Comparison of ENCODE assay signal across 31 mouse cellular contexts in genomic region chr6:148073599-148073998, GRCm38 (mm10). TPM values are rescaled to one million over a fixed set of nuclear protein-coding genes. Genes with fewer than 3 reads are reported as not detected.
A peak's percentile ranks its signal among the peaks of the same experiment; 100 is the strongest.
DNase-seq lines count a peak whose midpoint lies in the region; ATAC-seq lines count a peak whose summit lies in the region.
"Had no signal": no experiment of that assay in that cellular context is flagged by ENCODE, and none has a peak within 500 bp of the region (broad histone marks: within the 10 kb centered on the region; RNA-seq: fewer than 3 reads in every experiment).

No protein-coding gene starts in this region.

- H3K36me3 ChIP-seq in heart, embryonic 10.5 days = no peaks in the 10 kb centered on the region
- no peaks in the 10 kb centered on the region for H3K36me3 ChIP-seq in heart, embryonic 12.5 days
- H3K36me3 ChIP-seq: embryonic facial prominence, embryonic 10.5 days; embryonic facial prominence, embryonic 13.5 days; forebrain, embryonic 10.5 days; G1E; heart, embryonic 13.5 days had no signal

- peak; percentile 85 for ATAC-seq in frontal cortex, adult (ENCODE audit: low TSS enrichment)
- ATAC-seq in heart, embryonic 12.5 days (ENCODE audit: insufficient number of reproducible peaks, low FRiP score) = no peak
- ATAC-seq: forebrain, embryonic 13.5 days; forebrain, embryonic 16.5 days; hindbrain, postnatal 0 days; inflammation-experienced regulatory T-cells, adult 6 months had no signal

- no peak overlapping the region for H3K4me2 ChIP-seq in heart, embryonic 12.5 days
- H3K4me2 ChIP-seq: embryonic facial prominence, embryonic 13.5 days; forebrain, embryonic 13.5 days; heart, embryonic 13.5 days; hindbrain, embryonic 14.5 days had no signal

- H3K27ac ChIP-seq in heart, embryonic 10.5 days = no peak overlapping the region
- H3K27ac ChIP-seq in heart, embryonic 12.5 days (ENCODE audit: poor library complexity, severe bottlenecking) = no peak overlapping the region
- H3K27ac ChIP-seq: embryonic facial prominence, embryonic 10.5 days; embryonic facial prominence, embryonic 13.5 days; forebrain, embryonic 10.5 days; forebrain, embryonic 13.5 days; heart, adult 2 months; heart, embryonic 13.5 days; hindbrain, embryonic 14.5 days; hindbrain, postnatal 0 days had no signal

- DNase-seq in frontal cortex, postnatal 10 days (ENCODE audit: low spot score in 2 of 2) = no peak
- peak; percentile 58 for DNase-seq in heart, embryonic 10.5 days (ENCODE audit: low spot score)
- peak; percentile 37 to 42 for DNase-seq in right cerebral cortex, adult 2 months (ENCODE audit: low spot score in 2 of 2)
- DNase-seq in right cerebral cortex, postnatal 14 days = no peak
- peak; percentile 31 for DNase-seq in telencephalon, adult 2 months (ENCODE audit: low read depth, low spot score)
- DNase-seq in MN1 (ENCODE audit: low spot score) = no peak
- DNase-seq: adrenal gland, adult 2 months; adrenal gland, postnatal 14 days; B cell, adult 2 months; cerebellum, adult 18-20 months; cerebellum, adult 9-10 months; cerebellum, postnatal 14 days; gastrocnemius, postnatal 25 days; heart, adult 2 months; heart, postnatal 4 days; kidney, adult 11 months; kidney, adult 9 months had no signal

- no peak overlapping the region for H3K4me3 ChIP-seq in heart, embryonic 10.5 days
- no peak overlapping the region for H3K4me3 ChIP-seq in heart, embryonic 12.5 days
- H3K4me3 ChIP-seq: embryonic facial prominence, embryonic 10.5 days; embryonic facial prominence, embryonic 13.5 days; erythroblast, embryonic 14.5 days; forebrain, embryonic 10.5 days; forebrain, embryonic 13.5 days; heart, adult 2 months; heart, embryonic 13.5 days had no signal

- no peaks in the 10 kb centered on the region for H3K4me1 ChIP-seq in heart, embryonic 10.5 days
- H3K4me1 ChIP-seq in heart, embryonic 12.5 days (replicated peaks) = no peaks in the 10 kb centered on the region
- H3K4me1 ChIP-seq: embryonic facial prominence, embryonic 10.5 days; embryonic facial prominence, embryonic 13.5 days; forebrain, embryonic 10.5 days; forebrain, embryonic 13.5 days; heart, embryonic 13.5 days had no signal

- no peaks in the 10 kb centered on the region for H3K9me3 ChIP-seq in heart, embryonic 10.5 days
- H3K9me3 ChIP-seq in heart, embryonic 12.5 days (replicated peaks) = no peaks in the 10 kb centered on the region
- H3K9me3 ChIP-seq: embryonic facial prominence, embryonic 10.5 days; embryonic facial prominence, embryonic 13.5 days; forebrain, embryonic 10.5 days; forebrain, embryonic 13.5 days; G1E; heart, embryonic 13.5 days had no signal

- 74% methylated on average over 3 of the region's 3 CpGs for WGBS in heart, embryonic 10.5 days
- WGBS in heart, embryonic 12.5 days = 68% methylated on average over 3 of the region's 3 CpGs

- no peaks in the 10 kb centered on the region for H3K27me3 ChIP-seq in heart, embryonic 10.5 days (ENCODE audit: insufficient read depth, poor library complexity, severe bottlenecking)
- no peaks in the 10 kb centered on the region for H3K27me3 ChIP-seq in heart, embryonic 12.5 days (replicated peaks)
- H3K27me3 ChIP-seq: CH12.LX; embryonic facial prominence, embryonic 13.5 days; forebrain, embryonic 13.5 days; heart, embryonic 13.5 days had no signal

- H3K9ac ChIP-seq in heart, embryonic 12.5 days = no peak overlapping the region
- H3K9ac ChIP-seq: embryonic facial prominence, embryonic 13.5 days; forebrain, embryonic 13.5 days; heart, embryonic 13.5 days; hindbrain, embryonic 14.5 days had no signal

RNA-seq across cellular contexts. Expression of gene Far2, which starts 26.5 kb away (rescaled TPM):
- polyA plus RNA-seq in heart, embryonic 10.5 days (2016; fragmentation: Nextera tagmentation; extraction: Ambion mirVana) = 0.91 and 1.6 TPM in 2 replicates
- 1.2 and 1.5 TPM in 2 replicates for polyA plus RNA-seq in heart, embryonic 12.5 days (2016; fragmentation: Nextera tagmentation; extraction: Ambion mirVana)
- polyA plus RNA-seq: erythroblast, embryonic 14.5 days; heart, adult 2 months had no signal

Comparison
In these comparisons a context has a peak if more than half of its experiments do, and no peak if none do; other contexts are left out.
1. DNase-seq: peak in heart, embryonic 10.5 days (single experiment), right cerebral cortex, adult 2 months (2 of 2) and telencephalon, adult 2 months (single experiment); none in frontal cortex, postnatal 10 days (0 of 2), right cerebral cortex, postnatal 14 days (single experiment) and MN1 (single experiment).